Mouse (Mus musculus): ENCODE measurements around the gene Hnrnpk.
A peak's percentile ranks its signal among the peaks of the same experiment; 100 is the strongest.
"Not testable (repeated sequence)": the region's sequence is repeated elsewhere in the genome, so short reads cannot be mapped to it uniquely, and the experiment has no call there.

The Hnrnpk gene

GRCm38 (mm10) chr13:58403243-58403642 lies at the start of gene Hnrnpk:
Hnrnpk (minus strand) TSS chr13:58403343.
- DNase-seq (ENCODE audit: low spot score), result not testable (repeated sequence)

DNA sequence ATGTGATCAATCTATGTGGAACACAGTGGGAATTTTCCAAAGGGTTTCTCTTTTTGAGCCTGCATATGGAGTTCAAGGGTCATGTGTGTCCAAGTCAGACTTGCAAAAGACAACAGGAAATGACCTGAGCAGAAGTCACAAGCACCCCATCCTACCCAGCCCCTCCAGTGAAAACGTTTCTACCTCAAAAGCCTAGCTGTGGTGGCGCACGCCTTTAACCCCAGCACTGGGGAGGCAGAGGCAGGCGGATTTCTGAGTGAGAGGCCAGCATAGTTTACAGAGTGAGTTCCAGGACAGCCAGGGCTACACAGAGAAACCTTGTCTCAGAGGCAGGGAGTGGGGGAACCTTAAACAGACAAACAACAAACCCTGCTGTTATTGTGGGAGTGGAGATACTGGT lies 49.1 kb upstream of the Hnrnpk start:
- no peak for DNase-seq (ENCODE audit: low spot score)

- DNase-seq (ENCODE audit: low spot score), result no peak
These were observed 47.5 kb upstream of the Hnrnpk start for GRCm38 (mm10) chr13:58450459-58451182.

GRCm38 (mm10) chr13:58446541-58446940 lies 43.4 kb upstream of the Hnrnpk start:
- no peak for DNase-seq (ENCODE audit: low spot score)

- no peak for DNase-seq (ENCODE audit: low spot score)
These were observed 40.6 kb upstream of the Hnrnpk start for GRCm38 (mm10) chr13:58443787-58444186.

GRCm38 (mm10) chr13:58443326-58443725 lies 40.2 kb upstream of the Hnrnpk start:
- DNase-seq (ENCODE audit: low spot score), result no peak

DNA sequence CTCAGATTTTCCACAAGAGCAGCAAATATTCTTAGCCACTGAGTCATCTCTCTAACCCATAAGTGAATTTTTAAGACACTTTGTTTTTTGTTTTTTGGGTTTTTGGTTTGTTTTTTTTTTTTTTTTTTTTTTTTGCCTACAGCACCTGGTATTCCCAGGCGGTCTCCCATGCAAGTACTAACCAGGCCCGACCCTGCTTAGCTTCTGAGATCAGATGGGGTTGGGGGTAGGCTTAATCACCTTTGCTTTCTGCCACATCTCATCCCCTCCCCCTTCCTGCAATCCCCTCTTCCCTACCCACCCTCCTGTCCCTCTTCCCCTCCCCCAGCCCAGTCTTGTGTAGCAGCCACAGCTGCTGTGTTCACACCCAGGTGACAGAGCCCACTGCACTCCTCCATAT lies 36.6 kb upstream of the Hnrnpk start:
- no peak for DNase-seq (ENCODE audit: low spot score)

- DNase-seq (ENCODE audit: low spot score), result no peak
These were observed 20.0 kb upstream of the Hnrnpk start for GRCm38 (mm10) chr13:58423061-58423660.

- DNase-seq (ENCODE audit: low spot score), result no peak
These were observed 19.1 kb upstream of the Hnrnpk start for GRCm38 (mm10) chr13:58422242-58422641.

- DNase-seq (ENCODE audit: low spot score), result no peak
These were observed 17.9 kb upstream of the Hnrnpk start for GRCm38 (mm10) chr13:58421026-58421425.

DNA sequence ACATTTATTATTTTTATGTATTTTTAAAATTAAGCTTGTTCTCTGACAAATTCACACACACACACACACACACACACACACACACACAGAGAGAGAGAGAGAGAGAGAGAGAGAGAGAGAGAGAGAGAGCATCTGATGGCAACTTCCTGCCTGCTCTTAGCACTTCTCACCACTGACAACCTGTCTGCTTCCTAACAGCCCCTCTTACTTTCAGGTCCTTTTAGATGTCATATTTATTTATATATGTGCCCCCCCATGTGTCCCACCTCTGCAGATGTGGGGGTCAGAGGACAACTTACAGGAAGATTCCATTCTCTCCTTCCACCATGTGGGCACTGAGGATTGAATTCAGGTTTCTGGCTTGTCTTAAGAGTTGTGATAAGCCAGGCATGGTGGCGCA lies 16.1 kb upstream of the Hnrnpk start:
- no peak for DNase-seq (ENCODE audit: low spot score)

DNA sequence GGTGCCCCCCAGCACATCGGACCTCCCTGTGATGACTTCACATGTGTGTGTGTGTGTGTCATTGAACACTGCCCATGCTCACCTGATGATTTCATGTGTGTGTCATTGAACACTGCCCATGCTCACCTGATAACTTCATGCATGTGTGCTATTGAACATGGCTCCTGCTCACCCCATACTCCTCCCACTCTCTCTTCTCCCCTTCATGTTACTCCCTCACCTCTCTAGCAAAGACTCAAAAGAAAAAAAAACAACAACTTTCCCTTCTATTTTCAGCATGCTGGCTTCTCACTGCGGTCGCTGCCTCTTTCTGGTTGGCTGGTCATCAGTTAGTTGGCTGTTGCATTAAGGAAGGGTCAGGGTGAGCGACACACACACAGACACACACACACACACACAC lies 15.5 kb upstream of the Hnrnpk start:
- no peak for DNase-seq (ENCODE audit: low spot score)

GRCm38 (mm10) chr13:58415838-58416237 lies 12.7 kb upstream of the Hnrnpk start:
- no peak for DNase-seq (ENCODE audit: low spot score)

DNA sequence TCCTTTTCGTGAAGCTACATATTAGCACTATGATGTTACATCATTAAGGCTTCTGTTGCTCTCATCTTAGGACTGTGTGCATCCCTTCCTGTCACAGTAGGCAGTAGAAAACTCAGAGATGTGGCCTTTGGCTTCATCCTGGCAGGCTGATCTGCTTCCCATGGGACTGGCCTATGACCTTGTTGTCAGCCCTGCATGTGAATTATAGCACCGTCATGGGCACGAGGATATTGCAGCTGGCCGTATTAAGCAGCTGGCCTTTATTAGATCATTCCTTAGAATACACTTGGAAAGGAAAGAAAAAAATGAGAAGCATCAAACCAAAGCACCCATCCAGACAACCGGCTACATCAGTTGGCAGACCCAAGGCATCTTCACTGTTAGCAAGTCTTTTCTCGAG lies 12.2 kb upstream of the Hnrnpk start:
- no peak for DNase-seq (ENCODE audit: low spot score)

- DNase-seq (ENCODE audit: low spot score), result no peak
These were observed 7.9 kb upstream of the Hnrnpk start for GRCm38 (mm10) chr13:58411073-58411472.

GRCm38 (mm10) chr13:58402744-58403110 lies 416 bp downstream of the Hnrnpk start:
- no peak for DNase-seq (ENCODE audit: low spot score)

GRCm38 (mm10) chr13:58402003-58402743 lies 970 bp downstream of the Hnrnpk start, which contains the start of gene Rmi1:
Rmi1 (plus strand) TSS chr13:58402248.
- DNase-seq (ENCODE audit: low spot score), result peak; percentile 98

DNA sequence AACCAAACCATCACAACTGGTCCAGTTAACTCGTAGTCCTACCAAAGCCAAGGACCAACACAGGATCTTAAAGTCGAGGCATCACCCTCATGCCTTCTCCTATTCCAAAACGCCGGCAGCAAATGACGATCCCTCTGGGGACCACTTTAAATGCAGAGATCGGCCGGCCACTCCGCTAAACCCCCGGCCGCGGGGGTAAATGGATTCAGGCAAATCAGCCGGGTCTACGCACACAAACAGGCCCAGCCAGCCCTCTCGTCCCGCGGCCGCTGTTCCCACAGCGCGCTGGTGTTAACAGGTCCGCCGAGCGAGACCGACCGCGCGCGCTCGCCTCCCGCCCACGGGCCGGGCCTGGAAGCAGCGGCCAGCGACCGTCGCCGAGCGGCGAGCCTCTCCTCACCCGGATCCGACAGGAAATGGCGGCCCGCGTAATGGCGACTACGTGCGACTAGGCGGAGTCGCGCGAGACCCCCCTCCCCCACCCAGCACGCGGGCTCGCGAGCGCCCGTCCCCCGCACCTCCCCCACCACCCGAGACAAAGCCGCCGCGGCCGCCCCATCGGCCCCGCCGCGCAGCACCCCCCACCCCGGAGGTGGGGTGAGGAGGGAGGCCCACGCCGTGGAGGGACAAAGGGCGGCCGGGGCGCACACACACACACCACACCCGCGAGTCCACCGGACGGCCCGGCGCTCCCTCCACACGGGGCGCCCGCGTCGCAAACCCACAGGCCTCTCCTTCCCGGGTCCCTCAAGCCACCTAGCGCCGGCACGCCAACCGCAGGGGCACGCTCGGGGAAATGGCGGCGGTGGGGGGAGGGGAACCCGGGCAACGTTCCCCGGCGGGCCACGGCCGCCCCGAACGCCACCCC lies 1.8 kb downstream of the Hnrnpk start:
- DNase-seq (ENCODE audit: low spot score), result peak; percentile 83

DNA sequence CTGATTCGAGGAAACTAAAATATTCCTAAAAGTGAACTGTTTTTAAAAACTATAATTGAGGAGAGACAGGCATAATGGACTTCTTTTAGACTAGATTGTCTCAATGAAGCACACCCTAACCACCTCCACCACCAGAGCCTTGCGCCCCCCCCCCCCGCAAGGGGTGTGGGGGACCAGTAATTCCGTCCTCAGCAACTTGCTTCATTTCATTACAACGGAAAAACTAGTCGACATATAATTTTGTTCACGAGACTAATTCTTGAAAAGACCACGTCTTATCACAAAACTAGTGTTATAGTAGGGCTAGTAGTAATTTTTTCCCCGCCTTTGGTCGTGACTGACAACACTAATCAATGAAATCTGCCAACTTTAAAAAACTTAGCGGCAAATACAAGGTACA lies 2.6 kb downstream of the Hnrnpk start:
- no peak for DNase-seq (ENCODE audit: low spot score)

DNA sequence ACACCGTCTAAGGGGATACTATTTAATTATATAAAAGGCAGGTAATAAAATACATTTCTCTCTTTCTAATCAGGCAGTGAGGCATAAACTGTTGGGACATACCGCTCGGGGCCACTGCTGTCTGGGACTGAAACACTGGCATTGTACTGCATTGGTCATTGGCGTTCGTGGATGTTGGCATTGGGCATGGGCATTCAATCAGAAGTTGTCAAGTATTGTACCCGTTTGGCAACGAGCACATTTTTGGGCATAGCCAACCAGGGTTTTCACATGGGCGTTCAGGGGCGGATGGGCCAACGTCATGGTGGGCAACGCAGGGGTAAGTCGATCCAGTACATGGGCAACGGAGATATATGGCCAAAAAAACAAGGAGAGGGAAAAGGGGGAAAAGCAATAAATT lies 5.5 kb downstream of the Hnrnpk start:
- no peak for DNase-seq (ENCODE audit: low spot score)

GRCm38 (mm10) chr13:58394392-58394791 lies 8.8 kb downstream of the Hnrnpk start:
- DNase-seq (ENCODE audit: low spot score), result not testable (repeated sequence)

GRCm38 (mm10) chr13:58389324-58389951 lies 13.7 kb downstream of the Hnrnpk start:
- no peak for DNase-seq (ENCODE audit: low spot score)
